Mouse (Mus musculus): ENCODE measurements around the gene Kcnt1. TPM values are rescaled to one million over a fixed set of nuclear protein-coding genes. Genes with fewer than 3 reads are reported as not detected.
A peak's percentile ranks its signal among the peaks of the same experiment; 100 is the strongest.

Kcnt1 gene
- total and polyA plus RNA-seq, 3 experiments: 0.04 TPM; not detected in 2

DNA sequence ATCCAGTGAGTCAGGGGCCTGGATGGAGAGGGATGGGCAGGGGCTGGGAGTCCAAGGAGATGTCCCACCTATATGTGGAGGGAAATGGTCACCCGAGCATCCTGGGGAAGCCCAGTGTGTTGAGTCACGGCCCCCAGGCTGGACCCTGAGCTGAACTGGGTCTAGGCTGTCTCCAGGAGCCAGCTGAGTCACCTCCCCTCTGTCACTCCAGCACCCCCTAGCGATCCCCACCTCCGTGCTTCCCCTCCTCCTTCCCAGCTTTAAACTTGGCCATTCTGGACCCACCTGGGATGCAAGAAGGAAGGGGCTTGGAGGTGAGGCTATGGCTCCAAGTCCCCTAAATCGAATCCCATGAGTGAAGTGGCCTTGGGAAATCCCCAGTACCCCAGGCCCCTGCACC lies 24.6 kb downstream of the Kcnt1 start:
- Histone ChIP-seq H3K79me2 (replicated peaks; ENCODE audit: control insufficient read depth, extremely low read depth, insufficient read depth, poor library complexity, severe bottlenecking) (no peaks in the 10 kb centered on the region), H3K4me1 (ENCODE audit: control insufficient read depth in 1 of 2, insufficient read depth in 2 of 2) (no peaks in the 10 kb centered on the region), H3K27ac (ENCODE audit: insufficient read depth, low read depth) (no peak overlapping the region), H3K9me3 (replicated peaks; ENCODE audit: low read length) (no peaks in the 10 kb centered on the region), H3K9ac (ENCODE audit: insufficient read depth, low read depth) (no peak overlapping the region), H3K4me3 (replicated peaks in 1 of 3; ENCODE audit: low read depth in 2 of 3, low read length in 2 of 3, poor library complexity in 1 of 3) (no peak overlapping the region), H3K36me3 (replicated peaks in 1 of 2; ENCODE audit: control insufficient read depth in 1 of 2, insufficient read depth in 1 of 2, low read length in 1 of 2) (no peaks in the 10 kb centered on the region), H3K4me2 (ENCODE audit: insufficient read depth, low read depth, poor library complexity, severe bottlenecking) (no peak overlapping the region), H3K27me3 (replicated peaks) (peaks cover 98% of the 10 kb centered on the region)
- dilution Hi-C loops (cut with MboI; ENCODE audit: extremely low pct_ligation_motif_present, extremely low pct_unique_long_range_greater_than_20kb, low sequenced_read_pairs): no loop called here
- in situ Hi-C loops (cut with MboI; ENCODE audit: low pct_ligation_motif_present, low pct_unique_long_range_greater_than_20kb, low sequenced_read_pairs): no loop called here
- TF ChIP-seq BHLHE40 (IDR thresholded peaks at IDR 0.05; ENCODE audit: low read depth, low read length): no peak
- no peak for TF ChIP-seq TBP (conservative IDR thresholded peaks at IDR 0.05; ENCODE audit: low read depth, low read length)
- TF ChIP-seq MXI1 (IDR thresholded peaks at IDR 0.05; ENCODE audit: low read depth, low read length): no peak
- TF ChIP-seq PAX5 (IDR thresholded peaks at IDR 0.05; ENCODE audit: low read length): no peak
- TF ChIP-seq GABPA (IDR thresholded peaks at IDR 0.05; ENCODE audit: insufficient replicate concordance, low read depth, low read length): no peak
- TF ChIP-seq CTCF (conservative IDR thresholded peaks at IDR 0.05 in 1 of 2, IDR thresholded peaks at IDR 0.05 in 1 of 2; ENCODE audit: low read depth in 2 of 2, low read length in 2 of 2): peak in 1 of 2 experiments; percentile 36; a peak in 1 of 4 replicates
- no peak for DNase-seq (ENCODE audit: extremely low read depth)

DNA sequence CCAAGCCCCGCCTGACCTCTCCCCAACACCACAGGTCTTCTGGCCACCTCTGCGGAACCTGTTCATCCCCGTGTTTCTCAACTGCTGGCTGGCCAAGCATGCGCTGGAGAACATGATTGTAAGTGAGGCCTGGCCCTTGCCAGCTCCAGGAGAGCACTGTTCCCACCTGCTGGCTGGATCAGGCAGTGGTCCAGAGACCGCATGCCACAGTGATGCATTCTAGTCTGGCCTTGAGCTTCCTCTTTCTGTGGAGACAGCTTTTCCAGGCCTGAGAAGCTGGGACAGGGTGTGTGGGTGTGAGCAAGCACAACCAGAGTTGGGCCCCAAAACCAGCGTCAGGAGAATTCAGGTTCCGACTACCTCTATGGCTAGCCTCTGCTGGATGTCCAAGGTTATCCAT lies 28.9 kb downstream of the Kcnt1 start:
- no peak for DNase-seq (ENCODE audit: extremely low read depth)
- dilution Hi-C loops (cut with MboI; ENCODE audit: extremely low pct_ligation_motif_present, extremely low pct_unique_long_range_greater_than_20kb, low sequenced_read_pairs): no loop called here

DNA sequence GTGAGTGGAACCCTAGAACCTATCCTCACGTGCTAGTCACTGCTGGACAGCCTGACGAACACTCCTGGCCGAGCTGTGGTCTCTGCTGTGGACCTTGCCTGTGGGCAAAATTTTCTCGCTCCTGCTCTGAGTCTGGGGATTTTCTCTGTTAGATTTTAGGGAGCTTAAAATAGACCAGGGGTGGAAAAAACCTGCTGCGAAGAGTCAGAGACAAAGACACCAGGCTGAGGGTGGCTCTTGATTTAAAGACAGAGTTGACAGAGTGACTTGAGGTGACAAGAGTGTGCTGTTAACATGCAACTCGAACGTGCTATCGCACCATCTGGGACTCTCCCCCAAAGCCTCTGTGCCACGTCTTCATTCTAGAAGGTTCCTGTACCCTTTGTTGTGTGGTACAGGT lies 35.4 kb downstream of the Kcnt1 start:
- in situ Hi-C loops (cut with MboI; ENCODE audit: low pct_ligation_motif_present, low pct_unique_long_range_greater_than_20kb, low sequenced_read_pairs): no loop called here
- Histone ChIP-seq H3K27ac (ENCODE audit: insufficient read depth, low read depth) (no peak overlapping the region), H3K9me3 (replicated peaks; ENCODE audit: low read length) (no peaks in the 10 kb centered on the region), H3K4me1 (ENCODE audit: control insufficient read depth in 1 of 2, insufficient read depth in 2 of 2) (peaks cover 7 to 14% of the 10 kb centered on the region in 2 experiments; a peak in 3 of 4 replicates), H3K4me2 (ENCODE audit: insufficient read depth, low read depth, poor library complexity, severe bottlenecking) (no peak overlapping the region), H3K36me3 (replicated peaks in 1 of 2; ENCODE audit: control insufficient read depth in 1 of 2, insufficient read depth in 1 of 2, low read length in 1 of 2) (no peaks in the 10 kb centered on the region), H3K79me2 (replicated peaks; ENCODE audit: control insufficient read depth, extremely low read depth, insufficient read depth, poor library complexity, severe bottlenecking) (no peaks in the 10 kb centered on the region), H3K27me3 (replicated peaks) (peaks cover 60% of the 10 kb centered on the region), H3K4me3 (replicated peaks in 1 of 3; ENCODE audit: low read depth in 2 of 3, low read length in 2 of 3, poor library complexity in 1 of 3) (no peak overlapping the region), H3K9ac (ENCODE audit: insufficient read depth, low read depth) (no peak overlapping the region)
- peak; percentile 13 for DNase-seq (ENCODE audit: extremely low read depth)
- dilution Hi-C loops (cut with MboI; ENCODE audit: extremely low pct_ligation_motif_present, extremely low pct_unique_long_range_greater_than_20kb, low sequenced_read_pairs): no loop called here
- TF ChIP-seq USF2 (conservative IDR thresholded peaks at IDR 0.05; ENCODE audit: low read depth, low read length) (no peak), POLR2A (IDR thresholded peaks at IDR 0.05; ENCODE audit: low read depth, low read length) (no peak), RCOR1 (conservative IDR thresholded peaks at IDR 0.05; ENCODE audit: low read depth, low read length) (no peak), MAFK (IDR thresholded peaks at IDR 0.05; ENCODE audit: insufficient replicate concordance, low read length) (no peak), EP300 (IDR thresholded peaks at IDR 0.05; ENCODE audit: low read length) (0 out of 2 replicates have a peak, but pooled peaks have one; percentile 14), JUND (conservative IDR thresholded peaks at IDR 0.05; ENCODE audit: low read depth, low read length) (no peak), UBTF (IDR thresholded peaks at IDR 0.05; ENCODE audit: low read depth, low read length) (no peak), IRF4 (IDR thresholded peaks at IDR 0.05; ENCODE audit: low read depth, low read length) (no peak), ZKSCAN1 (IDR thresholded peaks at IDR 0.05; ENCODE audit: borderline replicate concordance, low read depth, low read length) (no peak), ZC3H11A (IDR thresholded peaks at IDR 0.05; ENCODE audit: low read depth, low read length) (no peak), CHD1 (IDR thresholded peaks at IDR 0.05; ENCODE audit: low read depth, low read length) (no peak), USF1 (IDR thresholded peaks at IDR 0.05; ENCODE audit: low read depth, low read length) (no peak), TCF12 (IDR thresholded peaks at IDR 0.05; ENCODE audit: low read depth, low read length) (no peak), MEF2A (IDR thresholded peaks at IDR 0.05; ENCODE audit: borderline replicate concordance, low read depth, low read length) (peak; percentile 70), ZMIZ1 (IDR thresholded peaks at IDR 0.05; ENCODE audit: low read depth, low read length) (no peak), JUN (IDR thresholded peaks at IDR 0.05; ENCODE audit: insufficient read depth, low read depth, low read length) (no peak), CTCF (conservative IDR thresholded peaks at IDR 0.05 in 1 of 2, IDR thresholded peaks at IDR 0.05 in 1 of 2; ENCODE audit: low read depth in 2 of 2, low read length in 2 of 2) (no peak), MAX (IDR thresholded peaks at IDR 0.05; ENCODE audit: low read length) (no peak), POLR2AphosphoS2 (IDR thresholded peaks at IDR 0.05; ENCODE audit: low read depth, low read length) (no peak)

More for the DNA sequence above, 28.9 kb downstream of the Kcnt1 start:
- Histone ChIP-seq H3K4me2 (ENCODE audit: insufficient read depth, low read depth, poor library complexity, severe bottlenecking) (no peak overlapping the region), H3K9ac (ENCODE audit: insufficient read depth, low read depth) (no peak overlapping the region), H3K4me1 (ENCODE audit: control insufficient read depth in 1 of 2, insufficient read depth in 2 of 2) (no peaks in the 10 kb centered on the region), H3K4me3 (replicated peaks in 1 of 3; ENCODE audit: low read depth in 2 of 3, low read length in 2 of 3, poor library complexity in 1 of 3) (no peak overlapping the region), H3K9me3 (replicated peaks; ENCODE audit: low read length) (no peaks in the 10 kb centered on the region), H3K27ac (ENCODE audit: insufficient read depth, low read depth) (no peak overlapping the region), H3K27me3 (replicated peaks) (peaks cover 91% of the 10 kb centered on the region), H3K36me3 (replicated peaks in 1 of 2; ENCODE audit: control insufficient read depth in 1 of 2, insufficient read depth in 1 of 2, low read length in 1 of 2) (no peaks in the 10 kb centered on the region), H3K79me2 (replicated peaks; ENCODE audit: control insufficient read depth, extremely low read depth, insufficient read depth, poor library complexity, severe bottlenecking) (no peaks in the 10 kb centered on the region)
- TF ChIP-seq TCF12 (IDR thresholded peaks at IDR 0.05; ENCODE audit: low read depth, low read length): no peak
- TF ChIP-seq SIN3A (IDR thresholded peaks at IDR 0.05; ENCODE audit: low read length): no peak
- TF ChIP-seq USF2 (conservative IDR thresholded peaks at IDR 0.05; ENCODE audit: low read depth, low read length): no peak
- TF ChIP-seq ZMIZ1 (IDR thresholded peaks at IDR 0.05; ENCODE audit: low read depth, low read length): no peak
- TF ChIP-seq SMC3 (IDR thresholded peaks at IDR 0.05; ENCODE audit: low read depth, low read length): no peak
- no peak for TF ChIP-seq ETS1 (conservative IDR thresholded peaks at IDR 0.05; ENCODE audit: low read depth, low read length)
- no peak for TF ChIP-seq E2F4 (IDR thresholded peaks at IDR 0.05; ENCODE audit: insufficient replicate concordance, low read depth, low read length)
- TF ChIP-seq BHLHE40 (IDR thresholded peaks at IDR 0.05; ENCODE audit: low read depth, low read length): no peak
- no peak for TF ChIP-seq MEF2A (IDR thresholded peaks at IDR 0.05; ENCODE audit: borderline replicate concordance, low read depth, low read length)
- in situ Hi-C loops (cut with MboI; ENCODE audit: low pct_ligation_motif_present, low pct_unique_long_range_greater_than_20kb, low sequenced_read_pairs): no loop called here

All from CH12.LX (cell line).